Mouse (Mus musculus): ENCODE results near the gene Shank1. TPM values are rescaled to one million over a fixed set of nuclear protein-coding genes. Genes with fewer than 3 reads are reported as not detected.

Shank1 gene
- polyA plus RNA-seq, 1 experiment: 0.31 TPM

DNA sequence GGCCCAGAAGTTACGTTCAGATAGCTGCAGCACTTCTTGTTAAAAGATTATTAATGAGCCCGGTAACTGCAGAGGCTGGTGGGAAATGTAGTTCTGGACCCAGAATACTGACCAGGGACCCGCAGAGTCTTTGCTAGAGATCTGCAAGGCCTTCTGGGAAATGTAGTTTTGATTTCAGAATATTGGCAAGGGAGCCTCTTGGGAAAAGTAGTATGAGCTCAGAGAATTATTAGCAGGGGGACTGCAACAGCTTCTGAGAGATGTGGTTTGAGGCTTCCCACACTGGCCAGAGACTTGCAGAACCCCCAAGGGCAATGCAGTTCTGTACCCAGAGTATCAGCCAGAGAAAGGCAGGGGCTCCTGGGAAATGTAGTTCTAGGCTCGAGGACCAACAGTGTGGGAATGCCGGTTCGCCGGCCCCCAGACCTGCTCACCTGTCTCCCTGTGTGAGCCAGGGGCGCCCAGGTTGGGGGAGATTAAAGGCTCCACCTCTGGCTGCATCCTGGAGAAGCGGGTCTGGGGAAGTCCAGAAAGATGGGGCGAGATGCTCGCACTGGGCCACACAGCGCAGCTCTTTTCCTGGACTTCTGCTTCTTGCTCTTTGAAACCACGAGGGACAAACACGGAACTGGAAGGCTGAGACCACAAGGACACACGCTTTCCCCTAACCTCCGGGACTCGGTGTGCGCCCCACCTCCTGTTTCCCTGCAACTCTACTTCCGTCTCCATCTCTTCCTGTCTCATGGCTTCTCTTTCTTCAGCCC lies 64.0 kb downstream of the Shank1 start:
- peak; percentile 85 for DNase-seq (ENCODE audit: low read depth)

GRCm38 (mm10) chr7:44374756-44375155 lies 64.7 kb downstream of the Shank1 start:
- no peak for DNase-seq (ENCODE audit: low read depth)

DNA sequence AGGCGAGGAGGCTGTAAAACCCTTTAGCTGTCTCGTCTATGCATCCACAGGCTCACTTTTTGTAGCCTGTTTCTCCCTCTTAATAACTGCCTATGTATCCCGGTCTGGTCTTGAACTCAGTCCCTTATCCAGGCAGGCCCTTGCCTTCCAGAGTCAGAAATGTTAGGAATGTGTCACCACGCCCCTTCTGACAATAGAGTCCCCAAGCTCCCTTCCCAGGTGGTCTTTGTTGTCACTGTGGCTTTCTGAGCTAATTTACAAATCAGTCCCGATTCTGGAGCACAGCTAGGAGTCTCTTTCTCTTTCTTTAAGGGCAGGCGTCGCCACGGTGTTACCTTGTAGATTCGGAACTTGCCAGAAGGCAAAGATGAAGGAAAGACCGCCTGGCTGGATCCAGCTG lies 65.2 kb downstream of the Shank1 start:
- no peak for DNase-seq (ENCODE audit: low read depth)

DNA sequence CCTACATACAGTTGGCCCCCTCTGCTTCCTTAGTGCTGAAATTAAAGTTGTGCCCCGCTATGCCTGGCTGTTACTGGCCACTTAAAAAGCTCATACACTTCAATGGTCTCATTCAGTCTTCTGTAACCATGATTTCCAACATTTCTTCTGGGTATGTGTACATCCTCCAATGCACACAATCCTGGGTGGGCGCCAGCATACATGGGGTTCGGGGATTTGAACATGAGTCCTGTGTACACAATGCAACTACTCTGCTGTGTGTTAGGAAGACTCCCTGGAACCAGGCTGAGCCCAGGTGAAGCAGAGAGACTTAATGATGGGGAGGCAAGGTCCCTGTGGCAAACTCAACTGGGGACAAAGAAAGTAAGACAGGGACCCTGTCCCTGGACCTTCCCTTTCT lies 65.7 kb downstream of the Shank1 start:
- DNase-seq (ENCODE audit: low read depth): no peak

DNA sequence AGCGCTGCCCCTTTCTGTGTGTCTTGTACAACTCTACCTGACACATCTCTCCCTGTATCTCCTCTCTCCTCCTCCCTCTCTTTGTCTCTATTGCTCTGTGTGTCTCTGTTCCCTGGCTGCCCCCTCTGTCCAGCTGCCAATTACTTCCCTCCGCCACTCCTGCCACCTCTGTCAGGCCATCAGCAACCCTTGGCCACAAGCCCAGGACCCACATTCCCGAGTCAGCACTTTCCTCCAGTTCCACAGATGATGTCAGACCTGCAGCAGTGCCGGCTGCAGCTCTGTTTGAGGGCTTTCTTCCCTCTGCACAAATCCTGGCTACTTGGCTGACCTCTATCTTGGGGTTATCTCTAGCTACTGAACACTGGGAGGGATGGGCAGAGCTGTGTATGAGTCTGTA lies 68.2 kb downstream of the Shank1 start:
- no peak for DNase-seq (ENCODE audit: low read depth)

DNA sequence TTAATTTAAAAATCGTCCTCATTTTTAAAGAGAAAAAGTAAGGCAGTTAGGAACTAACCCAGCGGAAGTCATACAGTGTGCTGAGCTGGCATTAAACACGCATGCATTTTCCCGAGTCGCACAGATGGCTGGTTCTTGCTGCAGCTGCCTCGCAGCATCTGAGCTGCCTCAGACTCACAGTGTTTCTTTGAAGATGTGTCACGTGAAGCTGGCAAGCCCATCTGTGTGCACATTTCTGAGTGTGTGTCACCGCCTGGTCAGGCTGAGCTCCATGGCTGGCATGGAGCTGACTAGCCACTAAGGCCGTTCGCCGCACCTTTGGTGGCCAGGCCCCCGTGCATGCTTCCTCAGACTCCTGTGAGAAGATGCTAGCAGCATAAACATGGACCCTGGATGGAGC lies 72.5 kb downstream of the Shank1 start:
- DNase-seq (ENCODE audit: low read depth): no peak

DNA sequence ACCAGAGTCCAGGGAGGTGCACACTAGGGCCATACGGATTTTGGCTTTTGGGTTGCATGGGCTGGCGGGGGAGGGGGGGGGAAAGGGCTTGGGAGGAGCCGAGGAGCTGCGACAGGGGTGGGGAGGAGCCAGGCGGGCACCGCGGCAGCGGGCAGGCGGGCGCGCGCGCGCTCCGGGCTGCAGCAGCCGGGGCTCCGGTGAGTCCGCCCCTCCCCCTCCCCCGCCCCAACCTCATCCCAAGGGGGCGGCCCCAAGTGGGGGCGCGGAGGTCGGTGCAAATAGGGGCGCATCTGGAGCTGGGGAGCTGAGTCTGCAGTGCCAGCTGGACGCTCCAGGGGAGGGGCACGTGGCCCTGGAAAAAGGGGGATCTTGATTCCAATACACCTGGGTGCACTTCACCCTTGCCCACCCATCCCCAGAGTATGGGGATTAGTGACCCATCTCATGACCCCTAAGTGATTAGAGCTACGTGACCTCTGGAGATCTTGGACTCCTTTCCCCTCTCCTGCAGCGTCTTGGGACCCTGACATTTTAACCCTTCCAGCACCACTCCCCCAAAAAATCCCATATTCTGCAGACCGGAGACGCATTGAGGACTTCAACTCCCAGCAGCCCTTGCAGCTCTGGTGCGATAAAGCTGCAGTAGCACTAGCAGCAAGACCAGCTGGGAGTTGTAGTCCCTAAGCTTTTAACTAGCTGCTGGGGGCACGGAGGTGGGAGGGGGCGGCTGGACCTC lies 74.1 kb downstream of the Shank1 start, which contains the start of gene Syt3:
TSS of gene Syt3 (plus strand) at position 123 of the 736 bp plus-strand sequence.
- no peak for DNase-seq (ENCODE audit: low read depth)

GRCm38 (mm10) chr7:44384716-44385059 lies 74.6 kb downstream of the Shank1 start:
- no peak for DNase-seq (ENCODE audit: low read depth)

DNA sequence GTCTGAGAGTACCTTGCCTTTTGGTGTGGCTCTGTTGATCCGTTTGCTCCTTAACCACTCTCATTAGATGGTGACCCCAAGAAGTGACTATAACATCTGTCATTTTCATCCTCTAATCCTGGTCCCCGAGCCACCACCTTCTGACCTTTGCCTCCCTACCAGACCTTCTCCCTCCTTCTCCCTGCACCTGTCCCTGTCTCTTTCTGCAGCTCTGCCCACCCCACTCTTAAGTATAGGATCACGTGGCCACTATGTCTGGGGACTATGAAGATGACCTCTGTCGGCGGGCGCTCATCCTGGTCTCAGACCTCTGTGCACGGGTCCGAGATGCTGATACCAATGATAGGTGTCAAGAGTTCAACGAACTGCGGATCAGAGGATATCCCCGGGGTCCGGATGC lies 75.7 kb downstream of the Shank1 start, which contains the start of gene 1700008O03Rik:
TSS of gene 1700008O03Rik (minus strand) at position 101 of the 400 bp plus-strand sequence.
- DNase-seq (ENCODE audit: low read depth): no peak

DNA sequence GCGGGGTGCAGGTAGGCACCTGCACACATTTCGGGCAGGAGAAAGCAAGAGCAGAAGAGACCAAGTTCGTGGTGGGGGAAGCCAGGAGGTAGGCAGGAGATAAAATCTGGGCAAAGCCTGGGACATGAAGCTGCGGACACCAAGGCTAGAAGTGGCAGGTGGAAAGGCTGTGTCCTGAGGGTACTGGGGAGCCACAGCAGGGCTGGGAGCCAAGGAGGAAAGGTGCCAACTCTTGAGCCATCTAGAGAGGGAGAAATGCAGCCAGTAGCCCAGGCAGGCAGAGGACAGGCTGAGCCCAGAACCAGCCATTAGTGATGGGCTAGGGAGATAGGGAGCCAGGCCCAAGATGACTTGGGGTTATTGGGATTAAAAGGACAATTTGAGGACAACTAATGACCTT lies 81.8 kb downstream of the Shank1 start:
- DNase-seq (ENCODE audit: low read depth): peak; percentile 16

- no peak for DNase-seq (ENCODE audit: low read depth)
Observed at GRCm38 (mm10) chr7:44392341-44392740, 82.3 kb downstream of the Shank1 start.

GRCm38 (mm10) chr7:44393284-44393683 lies 83.2 kb downstream of the Shank1 start:
- DNase-seq (ENCODE audit: low read depth): no peak

DNA sequence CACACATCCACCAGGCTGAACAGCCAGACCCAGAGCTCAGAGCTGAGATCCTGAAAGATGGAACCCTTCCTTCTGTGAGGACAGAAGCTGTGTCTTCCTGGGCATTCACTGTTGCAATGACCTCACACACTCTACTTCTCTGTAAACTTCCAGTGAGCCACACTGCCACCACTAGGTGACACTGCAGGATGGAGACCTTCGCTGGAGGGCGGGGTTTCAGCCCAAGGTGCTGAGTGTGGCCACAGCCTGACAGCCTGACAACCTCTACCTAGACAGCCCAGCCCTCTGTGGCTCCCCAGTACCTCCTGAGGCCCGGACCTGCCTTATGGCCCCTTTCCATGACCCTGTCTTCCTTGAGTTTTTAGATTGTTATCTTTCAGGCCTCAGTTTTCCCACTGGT lies 88.5 kb downstream of the Shank1 start:
- no peak for DNase-seq (ENCODE audit: low read depth)

DNA sequence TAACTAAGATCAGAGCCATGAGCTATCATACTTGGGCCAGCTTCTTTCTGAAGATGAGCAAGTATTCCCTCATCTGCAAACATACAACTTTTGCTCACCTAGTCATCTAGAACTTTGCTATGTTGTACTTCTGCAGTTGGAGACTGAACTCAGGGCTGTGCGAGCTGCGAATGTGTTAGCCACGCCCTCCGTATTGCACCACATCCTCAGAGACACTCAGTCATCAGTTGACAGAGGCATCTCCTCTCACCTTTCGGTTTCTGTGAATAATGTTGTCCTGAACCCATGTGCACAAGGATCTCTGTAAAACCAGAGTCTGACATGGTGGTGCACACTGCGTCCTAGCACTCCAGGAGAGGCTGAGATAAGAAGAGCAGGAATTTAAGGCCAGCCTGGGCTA lies 91.6 kb downstream of the Shank1 start:
- no peak for DNase-seq (ENCODE audit: low read depth)

DNA sequence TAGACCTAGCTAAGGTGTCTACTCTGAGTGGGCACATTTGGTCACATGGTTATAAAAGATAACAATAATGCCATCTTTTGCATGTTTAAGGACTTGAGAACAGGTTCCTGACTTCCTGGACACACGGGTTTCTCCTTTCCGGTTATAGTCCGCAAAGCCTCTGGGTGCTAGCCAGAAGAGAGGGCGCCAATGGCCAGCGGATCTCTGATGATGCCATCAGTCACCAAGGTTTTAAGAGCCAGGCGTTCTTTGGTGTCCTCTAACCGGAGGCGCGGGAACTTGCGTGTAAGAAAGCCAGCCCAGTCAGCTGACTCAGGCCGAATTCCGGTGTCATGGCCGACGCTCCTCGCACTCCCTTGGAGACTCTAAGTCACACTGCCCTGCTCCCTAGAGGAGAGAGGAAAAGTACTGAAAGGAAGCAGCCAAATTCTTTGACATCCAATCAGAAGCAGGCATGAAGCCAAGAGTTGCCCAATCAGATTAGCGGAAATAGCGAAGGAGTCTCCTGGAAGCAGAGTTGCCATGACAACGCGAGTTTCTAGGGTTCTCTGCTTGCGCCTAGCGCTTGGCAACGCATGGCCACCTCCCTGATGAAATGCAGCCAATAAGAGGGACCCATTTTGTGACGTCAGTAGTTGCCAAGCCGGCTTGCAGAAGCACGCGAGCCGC lies 95.4 kb downstream of the Shank1 start:
- DNase-seq (ENCODE audit: low read depth): peak; percentile 13

GRCm38 (mm10) chr7:44406015-44406355 lies 95.9 kb downstream of the Shank1 start:
- no peak for DNase-seq (ENCODE audit: low read depth)

Other genes starting within 250 kb of the Shank1 start
- 0.23 and 0.51 TPM in 2 replicates for gene Klk1b21, start 207.9 kb upstream of the Shank1 start, polyA plus RNA-seq (2012; rRNA removed)
- 16.3 TPM in 1 of 2 replicates, not detected in the other for gene Klk1b22, start 197.6 kb upstream of the Shank1 start, polyA plus RNA-seq (2012; rRNA removed)
- not detected in 2 replicates for gene Klk1b16, start 173.5 kb upstream of the Shank1 start, polyA plus RNA-seq (2012; rRNA removed)
- gene Klk1b24, start 122.0 kb upstream of the Shank1 start, polyA plus RNA-seq (2012; rRNA removed): 0.51 and 0.88 TPM in 2 replicates
- gene Klk1b3, start 112.1 kb upstream of the Shank1 start, polyA plus RNA-seq (2012; rRNA removed): 0.38 and 0.43 TPM in 2 replicates
- not detected in 2 replicates for gene Klk1b4, start 102.8 kb upstream of the Shank1 start, polyA plus RNA-seq (2012; rRNA removed)
- gene Klk1b5, start 94.3 kb upstream of the Shank1 start, polyA plus RNA-seq (2012; rRNA removed): 2.7 and 3.2 TPM in 2 replicates
- gene Klk1, start 84.9 kb upstream of the Shank1 start, polyA plus RNA-seq (2012; rRNA removed): 0.71 and 1.8 TPM in 2 replicates
- gene Gm36864, start 74.1 kb upstream of the Shank1 start, polyA plus RNA-seq (2012; rRNA removed): 0.24 TPM in 1 of 2 replicates, not detected in the other
- gene 1700028J19Rik, start 63.6 kb upstream of the Shank1 start, polyA plus RNA-seq (2012; rRNA removed): 4.4 and 7.6 TPM in 2 replicates
- 107 and 113 TPM in 2 replicates for gene 2410002F23Rik, start 63.5 kb upstream of the Shank1 start, polyA plus RNA-seq (2012; rRNA removed)
- 0.16 TPM in 1 of 2 replicates, not detected in the other for gene Acp4, start 52.9 kb upstream of the Shank1 start, polyA plus RNA-seq (2012; rRNA removed)
- 16.9 and 20.7 TPM in 2 replicates for gene Gm15517, start 48.8 kb upstream of the Shank1 start, polyA plus RNA-seq (2012; rRNA removed)
- 12.4 and 13.8 TPM in 2 replicates for gene Clec11a, start 3.4 kb upstream of the Shank1 start, polyA plus RNA-seq (2012; rRNA removed)
- 2.8 and 4.7 TPM in 2 replicates for gene Syt3, start 73.8 kb downstream of the Shank1 start, polyA plus RNA-seq (2012; rRNA removed)
- 0.47 and 0.70 TPM in 2 replicates for gene 1700008O03Rik, start 75.6 kb downstream of the Shank1 start, polyA plus RNA-seq (2012; rRNA removed)
- 1.1 and 1.3 TPM in 2 replicates for gene Lrrc4b, start 118.8 kb downstream of the Shank1 start, polyA plus RNA-seq (2012; rRNA removed)
- 0.20 and 0.23 TPM in 2 replicates for gene Aspdh, start 155.1 kb downstream of the Shank1 start, polyA plus RNA-seq (2012; rRNA removed)
- 47.1 and 52.2 TPM in 2 replicates for gene Josd2, start 157.7 kb downstream of the Shank1 start, polyA plus RNA-seq (2012; rRNA removed)
- gene Emc10, start 186.3 kb downstream of the Shank1 start, polyA plus RNA-seq (2012; rRNA removed): 224 and 274 TPM in 2 replicates
- gene Fam71e1, start 186.3 kb downstream of the Shank1 start, polyA plus RNA-seq (2012; rRNA removed): 21.1 and 32.6 TPM in 2 replicates
- 0.27 and 1.4 TPM in 2 replicates for gene Mybpc2, start 214.4 kb downstream of the Shank1 start, polyA plus RNA-seq (2012; rRNA removed)
- 0.95 and 0.97 TPM in 2 replicates for gene Spib, start 221.8 kb downstream of the Shank1 start, polyA plus RNA-seq (2012; rRNA removed)
- 16.2 and 16.8 TPM in 2 replicates for gene Pold1, start 238.6 kb downstream of the Shank1 start, polyA plus RNA-seq (2012; rRNA removed)
- gene Nr1h2, start 243.7 kb downstream of the Shank1 start, polyA plus RNA-seq (2012; rRNA removed): 153 and 164 TPM in 2 replicates